Mouse (Mus musculus) cerebellum, adult 2 months (tissue): Measurements from ENCODE around the gene Rabgap1l.

ENCODE experiments used
- CTCF ChIP-seq: fragments of 200-500 bp; IDR thresholded peaks from 2 replicates; pipeline ENCODE4 v1.5.1; 2011; ENCODE audit warnings: low read depth, mild to moderate bottlenecking, control low read depth, low read length, moderate library complexity, borderline replicate concordance; ENCODE audit not compliant: insufficient read depth
- POLR2A ChIP-seq: fragments of 200-500 bp; IDR thresholded peaks from 2 replicates; pipeline ENCODE4 v1.6.1; 2011; ENCODE audit warnings: low read length, control low read depth, borderline replicate concordance; ENCODE audit not compliant: insufficient read depth

DNA sequence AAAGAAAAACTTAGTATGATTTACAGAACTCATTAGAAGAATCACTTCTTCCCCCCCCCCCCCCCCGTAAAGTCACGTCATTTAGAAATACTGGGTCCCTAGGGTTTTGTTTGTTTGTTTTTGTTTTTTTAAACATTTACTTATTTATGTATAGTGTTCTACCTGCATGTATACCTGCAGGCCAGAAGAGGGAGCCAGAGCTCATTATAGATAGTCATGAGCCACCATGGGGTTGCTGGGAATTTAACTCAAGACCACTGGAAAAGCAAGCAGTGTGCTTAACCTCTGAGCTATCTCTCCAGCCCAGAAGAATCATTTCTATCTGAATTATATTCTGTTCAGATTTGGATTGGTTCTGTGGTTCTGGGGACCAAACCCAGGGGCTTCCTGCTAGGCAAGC, 539.9 kb downstream of the Rabgap1l start:
- TF ChIP-seq CTCF: no peak
- TF ChIP-seq POLR2A: no peak
